ENCODE assay signal across 26 mouse cellular contexts in the genomic region with DNA sequence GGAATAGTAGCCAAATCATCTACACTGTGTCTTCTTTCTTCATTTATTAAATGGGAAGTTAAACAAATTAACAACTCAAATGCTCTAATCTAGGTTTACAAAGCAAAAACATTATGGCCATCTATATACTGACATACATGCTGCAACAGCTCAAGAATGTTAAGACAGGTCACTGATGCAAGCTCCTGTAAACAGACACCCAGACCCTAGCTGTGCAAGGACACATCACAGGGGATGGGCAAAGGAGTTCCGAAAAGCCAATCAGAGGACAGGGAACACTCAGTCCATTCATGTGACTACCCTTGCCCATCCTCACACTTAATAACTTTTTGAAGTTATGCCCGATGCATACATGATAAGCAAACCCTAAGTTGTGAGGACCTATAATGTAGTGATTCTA.
"Had no signal": no experiment of that assay in that cellular context is flagged by ENCODE, and none has a peak within 500 bp of the region (broad histone marks: within the 10 kb centered on the region; RNA-seq: fewer than 3 reads in every experiment).

No protein-coding gene starts in this region.

- DNase-seq: cerebellum, adult 8-10 months; cerebellum, adult 9-10 months; cerebellum, adult 9-11 months; cerebellum, postnatal 10 days; cerebellum, postnatal 14 days; cerebellum, postnatal 25 days; cerebellum, postnatal 36 days; embryo, embryonic 11 days; forebrain, postnatal 0 days; gastrocnemius, adult 2 months; gastrocnemius, postnatal 10 days; gastrocnemius, postnatal 14 days; gastrocnemius, postnatal 25 days; gastrocnemius, postnatal 36 days; heart, adult 11 months; heart, adult 18-20 months; heart, adult 2 months had no signal

- H3K36me3 ChIP-seq: embryonic facial prominence, embryonic 10.5 days; embryonic facial prominence, embryonic 12.5 days; embryonic facial prominence, embryonic 13.5 days; embryonic facial prominence, embryonic 15.5 days; forebrain, embryonic 10.5 days; forebrain, embryonic 12.5 days; forebrain, embryonic 15.5 days had no signal

- H3K4me3 ChIP-seq: embryonic facial prominence, embryonic 10.5 days; embryonic facial prominence, embryonic 12.5 days; embryonic facial prominence, embryonic 13.5 days; embryonic facial prominence, embryonic 15.5 days; erythroblast, embryonic 14.5 days; forebrain, embryonic 10.5 days; forebrain, embryonic 12.5 days; forebrain, embryonic 13.5 days; forebrain, embryonic 15.5 days; gastrocnemius, adult 2 months; heart, adult 2 months had no signal

- H3K4me2 ChIP-seq: embryonic facial prominence, embryonic 12.5 days; embryonic facial prominence, embryonic 13.5 days; embryonic facial prominence, embryonic 15.5 days; forebrain, embryonic 12.5 days; forebrain, embryonic 13.5 days; forebrain, embryonic 15.5 days had no signal

- H3K27me3 ChIP-seq: embryonic facial prominence, embryonic 12.5 days; embryonic facial prominence, embryonic 13.5 days; embryonic facial prominence, embryonic 15.5 days; forebrain, embryonic 12.5 days; forebrain, embryonic 13.5 days; forebrain, embryonic 15.5 days had no signal
